Mouse (Mus musculus) cerebellum, adult 2 months (tissue): ENCODE measurements around the gene Cspg4. TPM values are rescaled to one million over a fixed set of nuclear protein-coding genes. Genes with fewer than 3 reads are reported as not detected.
"Not testable (repeated sequence)": the region's sequence is repeated elsewhere in the genome, so short reads cannot be mapped to it uniquely, and the experiment has no call there.

Experiments
- DNase-seq, 2 experiments: peaks; one replicate each; pipeline ENCODE4 v3.0.0; 2021
- H3K27ac ChIP-seq: fragments of 200-500 bp; 2 replicates; pipeline ENCODE4 v1.5.1; 2012; ENCODE audit warnings: low read length, control low read depth, inconsistent platforms; ENCODE audit not compliant: insufficient read depth
- H3K27me3 ChIP-seq: fragments of 200-500 bp; 2 replicates; pipeline ENCODE4 v1.6.1; 2012; ENCODE audit warnings: inconsistent platforms, mild to moderate bottlenecking, low read length, moderate library complexity; ENCODE audit not compliant: control insufficient read depth, insufficient read depth
- H3K4me1 ChIP-seq: fragments of 200-500 bp; 2 replicates; pipeline ENCODE4 v1.6.1; 2011; ENCODE audit warnings: low read length; ENCODE audit not compliant: control insufficient read depth, insufficient read depth
- H3K4me3 ChIP-seq: fragments of 200-500 bp; replicated peaks from 2 replicates; pipeline ENCODE3; 2011; ENCODE audit warnings: mild to moderate bottlenecking, low read depth, low read length, control low read depth; ENCODE audit not compliant: insufficient read depth
- CTCF ChIP-seq: fragments of 200-500 bp; IDR thresholded peaks from 2 replicates; pipeline ENCODE4 v1.5.1; 2011; ENCODE audit warnings: low read depth, mild to moderate bottlenecking, control low read depth, low read length, moderate library complexity, borderline replicate concordance; ENCODE audit not compliant: insufficient read depth
- POLR2A ChIP-seq: fragments of 200-500 bp; IDR thresholded peaks from 2 replicates; pipeline ENCODE4 v1.6.1; 2011; ENCODE audit warnings: low read length, control low read depth, borderline replicate concordance; ENCODE audit not compliant: insufficient read depth
- WGBS: fragments of 180-500 bp; shearing (Covaris S2); methylation state at CpG from one replicate; pipeline ENCODE4 v1.1.7; 2018; 5-methylcytosine and 5-hydroxymethylcytosine counted together
- polyA plus RNA-seq: library from polyadenylated mRNA; depleted of rRNA; stranded (reverse); fragments of >200 nt; gene quantifications from 2 replicates; pipeline ENCODE4 v1.2.3, GENCODE M21; 2012

Gene Cspg4
- polyA plus RNA-seq, 1 experiment: 8.9 TPM

DNA sequence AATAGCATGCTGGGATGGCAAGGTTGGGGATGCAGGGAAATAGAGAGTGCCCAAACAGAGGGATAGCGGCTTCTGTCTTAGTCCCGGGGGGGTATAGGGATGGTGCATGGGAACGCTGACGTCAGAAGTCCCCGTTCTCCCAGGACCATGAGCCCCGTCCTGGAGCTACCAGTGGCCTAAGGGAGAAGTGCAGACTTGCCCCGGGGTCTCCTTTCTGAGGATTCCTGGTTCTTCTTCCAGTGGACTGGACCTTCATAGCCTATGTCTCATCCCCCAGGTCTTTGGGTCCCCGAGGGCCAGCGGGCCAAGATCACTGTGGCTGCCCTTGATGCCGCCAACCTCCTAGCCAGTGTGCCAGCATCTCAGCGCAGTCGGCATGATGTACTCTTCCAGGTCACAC, 31.9 kb downstream of the Cspg4 start:
- DNase-seq: no peak
- no peak for TF ChIP-seq POLR2A
- Histone ChIP-seq H3K27me3 (no peaks in the 10 kb centered on the region), H3K27ac (no peak overlapping the region), H3K4me3 (no peak overlapping the region), H3K4me1 (peaks cover 6% of the 10 kb centered on the region)
- WGBS: 77% methylated on average over 12 of the region's 12 CpGs

DNA sequence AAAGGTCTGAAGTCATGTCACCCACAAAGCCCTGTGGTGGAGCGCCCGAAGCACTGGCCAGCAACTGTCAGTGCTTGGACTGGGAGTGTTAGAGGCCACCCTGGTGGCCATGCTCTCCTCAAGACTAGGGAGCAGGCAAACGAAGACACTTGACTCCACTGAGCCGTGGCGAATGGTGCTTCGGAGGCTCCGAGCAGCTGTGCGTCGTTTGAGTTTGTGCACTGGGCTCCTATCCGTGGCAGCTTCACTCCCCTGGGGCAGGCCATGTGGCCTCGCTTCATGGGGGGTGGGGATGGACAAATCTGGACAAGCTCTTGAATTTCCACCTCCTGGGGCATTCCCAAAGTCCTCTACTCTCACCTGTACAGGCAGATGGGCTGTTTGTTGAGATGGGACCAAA, 34.6 kb downstream of the Cspg4 start:
- Histone ChIP-seq H3K4me1 (peaks cover 4% of the 10 kb centered on the region; the same call in 1 of the 2 replicates), H3K27me3 (no peaks in the 10 kb centered on the region), H3K4me3 (no peak overlapping the region), H3K27ac (no peak overlapping the region)
- 64% methylated on average over 11 of the region's 11 CpGs for WGBS
- TF ChIP-seq CTCF: no peak
- no peak for TF ChIP-seq POLR2A
- no peak for DNase-seq

DNA sequence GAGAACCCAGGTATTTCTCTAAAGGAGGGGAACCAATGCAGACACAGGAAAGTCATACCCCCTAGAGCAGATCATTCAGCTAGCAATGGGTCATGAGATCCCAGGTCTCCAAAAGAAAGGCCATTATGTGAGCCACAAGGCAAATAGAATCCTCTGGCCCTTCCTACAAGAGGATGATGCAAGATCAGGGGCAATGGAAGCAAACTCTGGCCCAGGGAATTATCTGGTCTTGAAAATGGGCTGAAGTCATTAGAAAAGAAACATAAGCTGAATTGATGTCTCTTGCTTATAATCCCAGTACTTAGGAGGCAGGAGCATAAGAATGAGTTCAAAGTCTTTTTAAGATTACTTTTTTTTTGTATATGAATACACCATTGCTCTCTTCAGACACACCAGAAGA, 35.2 kb downstream of the Cspg4 start:
- H3K27me3 ChIP-seq: no peaks in the 10 kb centered on the region
- H3K4me1 ChIP-seq: peaks cover 4% of the 10 kb centered on the region; the same call in 1 of the 2 replicates
- no peak for DNase-seq
- no peak for TF ChIP-seq CTCF
- no peak overlapping the region for H3K27ac ChIP-seq
- no peak overlapping the region for H3K4me3 ChIP-seq

DNA sequence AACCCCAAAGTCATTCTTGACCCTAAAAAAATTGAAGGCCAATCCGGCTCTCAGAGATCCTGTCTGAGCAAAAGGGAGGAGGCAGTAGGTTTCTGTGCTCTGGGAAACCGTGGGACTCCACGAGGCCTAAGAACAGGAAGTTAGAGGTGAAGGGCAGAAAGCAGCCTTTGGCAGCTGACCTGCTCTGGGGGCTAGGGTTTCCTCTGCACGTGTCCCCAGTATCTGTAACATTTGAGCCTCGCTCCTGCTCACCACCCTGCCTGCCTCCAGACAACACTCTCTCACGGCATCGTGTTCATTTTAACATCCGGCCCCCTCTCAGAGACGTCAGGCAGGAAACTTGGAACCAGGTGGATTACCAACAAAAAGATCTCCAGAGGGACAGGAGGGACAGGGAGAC, 35.7 kb downstream of the Cspg4 start:
- no peak for DNase-seq
- Histone ChIP-seq H3K27me3 (no peaks in the 10 kb centered on the region), H3K4me1 (peaks cover 4% of the 10 kb centered on the region; the same call in 1 of the 2 replicates), H3K27ac (peak overlapping the region; percentile 40; the same call in 1 of the 2 replicates), H3K4me3 (no peak overlapping the region)
- WGBS: 68% methylated on average over 9 of the region's 9 CpGs
- no peak for TF ChIP-seq POLR2A

DNA sequence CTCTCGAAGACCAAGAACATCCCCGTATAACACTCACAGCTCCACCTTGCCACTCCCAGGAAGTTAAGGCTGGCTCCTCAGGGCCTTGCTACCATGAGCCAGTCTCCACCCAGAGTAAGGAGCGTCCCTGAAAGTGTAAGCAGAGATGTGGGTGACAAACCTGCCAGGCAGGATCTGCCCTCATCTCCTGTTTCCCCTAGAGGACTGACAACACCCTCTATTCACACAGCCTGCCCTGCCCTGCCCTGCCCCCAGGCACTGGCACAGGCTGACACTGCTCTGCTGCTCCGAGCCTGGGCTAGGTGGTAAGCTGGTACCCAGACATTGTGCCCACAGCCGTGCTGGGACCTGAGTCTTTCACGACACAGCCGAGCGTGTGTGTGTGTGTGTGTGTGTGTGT, 36.4 kb downstream of the Cspg4 start:
- no peaks in the 10 kb centered on the region for H3K27me3 ChIP-seq
- no peak overlapping the region for H3K4me3 ChIP-seq
- H3K27ac ChIP-seq: peak overlapping the region; percentile 72; the same call in 1 of the 2 replicates
- peak in 1 of 2 experiments; percentile 30 for DNase-seq
- 66% methylated on average over 8 of the region's 8 CpGs for WGBS
- peaks cover 4% of the 10 kb centered on the region; the same call in 1 of the 2 replicates for H3K4me1 ChIP-seq
- TF ChIP-seq POLR2A: no peak

DNA sequence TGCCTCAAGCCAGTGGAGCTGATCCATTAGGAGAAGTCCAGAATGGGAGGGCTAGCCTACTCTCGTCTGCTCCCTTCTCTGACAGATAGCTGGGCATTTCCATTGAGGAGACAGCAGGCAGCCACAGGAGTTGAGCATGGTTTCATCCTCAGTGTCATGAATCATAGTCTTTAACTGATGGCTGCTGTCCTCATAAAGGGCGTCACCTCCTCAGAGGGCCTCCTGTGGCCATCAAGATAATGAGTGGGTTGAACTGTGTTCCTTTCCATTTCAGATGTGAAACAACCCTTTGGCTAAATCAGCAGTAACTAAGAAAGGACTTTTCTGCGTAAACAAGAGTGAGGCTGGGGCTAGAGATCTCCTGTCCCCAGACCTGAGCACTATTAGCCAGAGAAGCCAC, 38.8 kb downstream of the Cspg4 start:
- no peak for DNase-seq
- Histone ChIP-seq H3K4me1 (no peaks in the 10 kb centered on the region), H3K27me3 (no peaks in the 10 kb centered on the region), H3K27ac (no peak overlapping the region), H3K4me3 (no peak overlapping the region)
- no peak for TF ChIP-seq POLR2A
- no peak for TF ChIP-seq CTCF
- WGBS: 88% methylated on average over 3 of the region's 3 CpGs

DNA sequence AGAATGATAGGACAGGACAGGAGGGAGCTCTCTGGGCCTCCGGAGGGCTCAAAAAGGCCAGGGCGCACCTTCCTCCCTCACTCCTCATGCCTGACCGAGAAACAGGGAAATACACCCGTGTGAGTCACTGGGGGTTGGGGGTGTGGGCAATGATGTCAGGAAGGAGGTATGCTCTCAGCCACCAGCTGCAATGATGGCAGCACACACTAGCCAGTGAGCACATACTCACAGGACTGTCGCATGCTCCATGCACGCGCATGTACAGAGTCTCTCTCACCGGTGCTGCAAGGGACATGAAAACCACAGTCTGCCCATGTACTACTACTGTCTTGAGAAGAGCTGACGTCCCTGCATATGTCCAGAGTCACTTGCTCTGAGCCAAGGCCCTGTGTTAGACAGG, 42.7 kb downstream of the Cspg4 start:
- Histone ChIP-seq H3K27me3 (no peaks in the 10 kb centered on the region), H3K4me1 (no peaks in the 10 kb centered on the region), H3K4me3 (no peak overlapping the region), H3K27ac (no peak overlapping the region)
- WGBS: 79% methylated on average over 9 of the region's 9 CpGs
- TF ChIP-seq CTCF (no peak), POLR2A (no peak)
- no peak for DNase-seq

DNA sequence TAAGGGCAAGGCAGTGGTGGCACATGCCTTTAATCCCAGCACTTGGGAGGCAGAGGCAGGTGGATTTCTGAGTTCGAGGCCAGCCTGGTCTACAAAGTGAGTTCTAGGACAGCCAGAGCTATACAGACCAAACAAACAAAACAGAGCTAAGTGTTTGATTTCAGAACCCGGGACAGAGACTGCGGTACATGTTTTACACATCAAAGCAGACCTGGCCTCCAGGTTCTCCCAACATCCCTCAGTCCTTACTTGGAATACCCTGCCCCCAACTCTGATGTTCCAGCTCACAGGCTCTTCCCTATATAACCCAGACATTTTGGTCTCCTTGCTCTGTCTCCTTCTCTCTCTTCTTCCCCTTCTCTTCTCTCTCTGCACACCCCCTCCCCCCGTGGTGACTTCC, 45.2 kb downstream of the Cspg4 start:
- H3K27me3 ChIP-seq, H3K4me1 ChIP-seq, H3K27ac ChIP-seq, DNase-seq, H3K4me3 ChIP-seq: not testable (repeated sequence)
- WGBS: 64% methylated on average over 4 of the region's 4 CpGs

DNA sequence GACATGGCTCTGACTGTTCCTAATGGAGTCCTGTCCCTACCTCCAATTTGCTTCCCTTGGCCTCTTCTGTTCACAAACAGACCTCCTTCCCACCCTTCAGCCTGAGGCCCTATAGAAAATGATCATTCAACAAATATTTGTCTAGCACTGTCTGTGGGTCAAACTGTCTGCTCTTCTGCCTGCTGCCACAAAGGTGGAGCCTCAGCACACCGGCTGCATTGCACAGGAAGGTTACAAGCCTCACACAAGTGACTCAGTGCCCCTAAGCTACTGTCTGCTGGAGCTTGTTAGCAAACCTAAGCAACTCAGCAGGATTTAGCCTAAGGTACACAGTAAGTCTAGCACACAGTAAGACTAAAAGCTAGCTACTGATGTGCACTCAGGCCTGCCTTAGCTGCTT, 46.2 kb downstream of the Cspg4 start:
- Histone ChIP-seq H3K4me3 (no peak overlapping the region), H3K27me3 (no peaks in the 10 kb centered on the region; the same call in 1 of the 2 replicates)
- TF ChIP-seq POLR2A: no peak
- TF ChIP-seq CTCF: no peak

More for the DNA sequence above, 46.2 kb downstream of the Cspg4 start:
- DNase-seq: no peak
- 83% methylated on average over 1 of the region's 1 CpGs for WGBS
- Histone ChIP-seq H3K4me1 (no peaks in the 10 kb centered on the region), H3K27ac (no peak overlapping the region)
